ENCODE assay signal across 25 mouse cellular contexts in genomic region chr19:47198671-47199350, GRCm38 (mm10). TPM values are rescaled to one million over a fixed set of nuclear protein-coding genes. Genes with fewer than 3 reads are reported as not detected.
"Had no signal": no experiment of that assay in that cellular context is flagged by ENCODE, and none has a peak within 500 bp of the region (broad histone marks: within the 10 kb centered on the region; RNA-seq: fewer than 3 reads in every experiment).

No protein-coding gene starts in this region.

- ATAC-seq: liver, postnatal 0 days had no signal

- H3K36me3 ChIP-seq: kidney, embryonic 15.5 days; limb, embryonic 12.5 days; liver, embryonic 13.5 days; lung, embryonic 15.5 days; midbrain, embryonic 12.5 days; neural tube, embryonic 15.5 days had no signal

- H3K4me1 ChIP-seq: liver, embryonic 13.5 days; megakaryocyte, embryonic 14.5 days had no signal

- H3K27ac ChIP-seq: kidney, embryonic 15.5 days; left cerebral cortex, adult 2 months; limb, embryonic 12.5 days; liver, embryonic 13.5 days; lung, embryonic 15.5 days; macrophage; midbrain, embryonic 12.5 days; neural tube, embryonic 15.5 days had no signal

- H3K4me3 ChIP-seq: kidney, embryonic 15.5 days; left cerebral cortex, adult 2 months; limb, embryonic 12.5 days; liver, embryonic 13.5 days; lung, embryonic 15.5 days; megakaryocyte, embryonic 14.5 days; midbrain, embryonic 12.5 days; myocyte; neural tube, embryonic 15.5 days had no signal

- H3K9me3 ChIP-seq: kidney, embryonic 15.5 days; limb, embryonic 12.5 days; liver, embryonic 13.5 days; lung, embryonic 15.5 days; megakaryocyte, embryonic 14.5 days; midbrain, embryonic 12.5 days; neural tube, embryonic 15.5 days had no signal

- H3K27me3 ChIP-seq: kidney, embryonic 15.5 days; limb, embryonic 12.5 days; liver, embryonic 13.5 days; lung, embryonic 15.5 days; midbrain, embryonic 12.5 days; neural tube, embryonic 15.5 days had no signal

- DNase-seq: kidney, adult 2 months; kidney, postnatal 25 days; liver; liver, embryonic 13.5 days; liver, postnatal 0 days; lung, postnatal 14 days; right cerebral cortex, postnatal 4 days; spleen, adult 18-20 months; thymus, adult 18-20 months; thymus, postnatal 25 days had no signal

RNA-seq across cellular contexts. Expression of gene Calhm3, which starts 41.2 kb away (rescaled TPM):
- total RNA-seq: layer of hippocampus, postnatal 25 days; left cerebral cortex, adult 2 months; left cerebral cortex, postnatal 25 days had no signal
- polyA plus RNA-seq: kidney, adult 2 months; kidney, embryonic 15.5 days; limb, embryonic 12.5 days; liver, embryonic 13.5 days; liver, postnatal 0 days; lung, embryonic 15.5 days; macrophage; midbrain, embryonic 12.5 days; midbrain, postnatal 0 days; myocyte; neural tube, embryonic 11.5 days; neural tube, embryonic 15.5 days; stomach, embryonic 14.5 days; urinary bladder, adult 2 months had no signal

RNA-seq across cellular contexts. Expression of gene Calhm1, which starts 54.8 kb away (rescaled TPM):
- total RNA-seq: layer of hippocampus, postnatal 25 days; left cerebral cortex, adult 2 months; left cerebral cortex, postnatal 25 days; midbrain, postnatal 0 days had no signal
- polyA plus RNA-seq: kidney, adult 2 months; kidney, embryonic 15.5 days; limb, embryonic 12.5 days; liver, embryonic 13.5 days; liver, postnatal 0 days; lung, embryonic 15.5 days; macrophage; midbrain, embryonic 12.5 days; midbrain, postnatal 0 days; myocyte; neural tube, embryonic 11.5 days; neural tube, embryonic 15.5 days; stomach, embryonic 14.5 days; urinary bladder, adult 2 months had no signal
